Mouse (Mus musculus) urinary bladder, adult 18-20 months (tissue): ENCODE data around the gene March6.
A peak's percentile ranks its signal among the peaks of the same experiment; 100 is the strongest.

Source experiments
- DNase-seq, 2 experiments: peaks; one replicate each; pipeline ENCODE4 v3.0.0; 2022; ENCODE audit warnings: low spot score in 2 of 2, mixed read lengths in 2 of 2

March6 gene

GRCm38 (mm10) chr15:31530659-31531445, at the start of gene March6:
TSS of gene March6 (minus strand) at chr15:31531053.
- peak; percentile 76 to 81 for DNase-seq

- no peak for DNase-seq
Measured at GRCm38 (mm10) chr15:31576076-31576475, 45.2 kb upstream of the March6 start.

- no peak for DNase-seq
Measured at GRCm38 (mm10) chr15:31573692-31574091, 42.8 kb upstream of the March6 start.

GRCm38 (mm10) chr15:31573287-31573686, 42.4 kb upstream of the March6 start:
- no peak for DNase-seq

- no peak for DNase-seq
Measured at GRCm38 (mm10) chr15:31571906-31572722, 41.3 kb upstream of the March6 start.

DNA sequence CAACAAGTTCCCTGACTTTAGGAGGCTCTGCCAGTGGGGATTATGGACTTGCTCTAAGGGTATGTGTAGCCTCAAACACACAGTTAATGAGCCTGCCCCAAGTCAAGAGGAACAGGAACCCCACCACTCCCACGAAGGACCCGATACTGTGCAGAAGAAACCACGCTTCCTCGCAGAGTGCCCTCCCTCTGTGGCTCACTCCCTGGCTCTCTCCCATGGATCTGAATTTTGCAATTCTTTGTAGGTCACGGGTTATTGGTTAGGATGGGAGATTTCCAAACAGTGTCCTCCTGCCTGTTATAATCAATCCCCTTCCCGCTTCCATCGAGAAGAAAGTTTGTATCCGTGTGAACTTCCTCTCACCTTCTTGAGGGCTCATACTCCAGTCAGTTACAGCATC, 40.1 kb upstream of the March6 start:
- no peak for DNase-seq

DNA sequence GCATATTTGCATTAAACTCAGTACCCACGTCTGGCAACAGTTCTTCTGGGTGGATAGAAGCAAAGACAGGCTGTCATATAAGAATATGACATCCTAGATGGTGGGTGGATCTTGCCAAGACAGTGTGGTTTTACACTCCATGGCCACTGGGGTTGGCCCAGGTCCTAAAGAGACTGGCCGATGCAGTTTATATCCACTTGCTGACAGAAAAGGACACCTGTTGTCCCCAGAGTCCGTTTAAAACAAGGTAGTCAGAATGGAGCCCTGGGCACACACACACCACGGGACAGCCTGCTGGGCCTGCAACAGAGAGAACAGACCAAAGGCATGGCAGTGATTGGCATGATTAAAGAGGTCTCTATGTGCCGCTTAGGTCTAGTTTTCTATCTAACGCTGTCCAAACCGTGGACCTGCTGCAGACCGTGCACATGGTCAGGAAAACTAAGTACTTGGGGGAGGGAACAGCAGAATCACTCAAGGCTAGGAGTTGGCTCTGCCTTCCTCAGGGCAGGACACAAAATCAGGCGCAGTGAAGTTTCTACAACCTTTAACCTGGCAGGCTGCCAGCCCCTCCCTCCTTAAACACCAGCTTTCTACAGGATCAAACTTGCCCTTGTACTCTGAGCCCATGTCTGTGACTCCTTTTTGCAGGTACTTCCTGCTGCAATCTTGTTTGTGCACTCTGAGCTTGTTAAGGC, 38.6 kb upstream of the March6 start:
- peak; percentile 57 to 81 for DNase-seq

DNA sequence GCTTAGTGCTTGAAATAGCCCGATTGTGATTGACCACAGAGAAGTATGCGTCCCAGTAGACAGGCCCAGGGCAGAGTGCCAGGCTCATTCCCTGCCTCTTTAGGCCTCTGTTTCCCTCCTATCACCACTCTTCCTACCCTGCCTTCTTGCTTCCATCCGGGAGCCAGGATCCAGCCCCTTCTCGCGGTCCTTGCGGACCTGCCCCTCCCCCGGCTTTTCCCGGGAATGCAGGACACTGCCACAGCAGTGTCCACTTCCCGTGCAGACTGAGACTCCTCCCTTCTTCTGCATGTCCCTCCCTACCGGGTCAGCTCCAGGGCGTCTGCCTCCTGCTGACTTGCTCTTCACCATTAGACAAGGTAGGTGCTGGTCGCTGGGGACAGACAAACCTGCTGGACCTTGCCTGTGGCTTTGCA, 37.7 kb upstream of the March6 start:
- peak; percentile 47 to 49 for DNase-seq

GRCm38 (mm10) chr15:31567431-31567830, 36.6 kb upstream of the March6 start:
- no peak for DNase-seq

DNA sequence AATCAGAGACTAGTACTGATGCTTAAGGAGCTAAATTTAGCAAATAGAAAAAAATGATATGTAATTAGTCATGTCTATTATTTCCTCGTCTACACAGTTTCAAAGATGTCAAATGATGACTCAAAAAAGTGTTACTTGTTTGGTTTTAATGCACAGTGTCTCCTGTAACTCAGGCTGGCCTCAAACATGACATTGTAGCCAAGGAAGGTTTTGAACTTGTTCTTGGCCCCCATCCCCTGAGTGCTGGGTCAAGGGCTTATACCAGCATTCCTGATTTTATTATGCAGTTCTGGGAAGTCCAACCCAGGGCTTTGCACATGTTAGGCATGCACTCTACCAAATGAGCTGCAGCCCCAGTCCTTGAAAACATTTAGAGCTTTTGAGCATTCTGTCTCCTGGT, 34.9 kb upstream of the March6 start:
- DNase-seq, result no peak

DNA sequence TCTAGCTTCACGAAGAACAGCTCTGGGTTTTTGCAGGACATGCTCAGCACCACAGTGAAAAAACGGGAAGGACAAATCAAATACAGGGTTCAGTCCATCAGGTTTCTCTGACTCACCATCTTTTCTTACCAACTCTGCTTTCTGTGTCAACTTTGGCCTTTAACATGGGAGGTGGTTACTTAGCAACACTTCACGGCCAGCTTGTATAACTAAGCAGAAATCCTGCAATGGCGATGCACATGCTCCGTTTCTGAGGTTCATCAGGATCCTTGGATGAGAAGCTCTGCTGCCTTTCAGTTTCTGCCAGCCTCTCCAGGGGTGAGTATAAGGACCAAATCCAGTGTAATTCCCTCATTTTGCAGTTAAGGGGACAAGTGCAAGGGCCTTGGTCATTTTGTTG, 34.3 kb upstream of the March6 start, which contains the start of gene Cmbl:
Cmbl (plus strand) TSS at position 206 of the 400 bp plus-strand sequence.
- DNase-seq, result no peak

- DNase-seq, result no peak
Measured at GRCm38 (mm10) chr15:31563577-31564546, 33.0 kb upstream of the March6 start.

- DNase-seq, result no peak
Measured at GRCm38 (mm10) chr15:31562847-31563246, 32.0 kb upstream of the March6 start.

GRCm38 (mm10) chr15:31561976-31562375, 31.1 kb upstream of the March6 start:
- DNase-seq, result no peak

- DNase-seq, result no peak
Measured at GRCm38 (mm10) chr15:31561390-31561789, 30.5 kb upstream of the March6 start.

GRCm38 (mm10) chr15:31554855-31555254, 24.0 kb upstream of the March6 start:
- DNase-seq, result no peak

DNA sequence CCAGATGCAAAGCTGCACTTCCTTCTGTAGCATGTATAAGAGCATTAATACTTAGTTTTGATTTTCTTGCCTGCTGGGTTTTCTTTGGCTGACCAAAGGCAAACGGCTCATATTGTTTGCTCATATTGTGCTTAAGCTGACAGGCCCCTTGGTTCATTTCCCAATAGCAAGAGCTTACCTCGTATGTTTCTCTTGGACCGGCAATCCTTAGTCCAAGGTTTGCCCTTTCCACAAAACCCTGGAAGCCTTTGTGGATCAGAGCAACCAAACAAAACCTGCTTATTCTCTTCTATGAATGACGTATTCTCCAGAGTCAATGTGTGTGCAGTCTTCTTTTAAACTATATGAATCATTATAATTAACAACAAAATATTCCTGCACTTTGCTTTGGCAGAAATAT, 19.5 kb upstream of the March6 start:
- DNase-seq, result no peak

DNA sequence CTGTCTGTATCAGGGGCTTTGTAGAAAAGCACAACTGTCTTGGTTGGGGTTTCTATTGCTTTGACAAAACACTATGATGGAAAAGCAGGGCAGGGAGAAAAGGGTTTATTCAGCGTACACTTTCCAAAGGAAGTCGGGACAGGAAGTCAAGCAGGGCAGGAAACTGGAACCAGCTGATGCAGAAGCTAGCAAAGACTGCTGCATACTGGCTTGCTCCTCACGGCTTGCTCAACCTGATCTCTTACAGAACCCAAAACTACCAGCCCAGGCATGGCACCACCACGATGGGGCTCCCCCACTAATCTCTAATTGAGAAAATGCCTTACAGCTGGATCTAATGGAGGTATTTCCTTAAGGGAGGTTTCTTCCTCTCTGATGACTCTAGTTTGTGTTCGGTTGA, 16.6 kb upstream of the March6 start:
- DNase-seq, result no peak

GRCm38 (mm10) chr15:31546291-31546690, 15.4 kb upstream of the March6 start:
- no peak for DNase-seq

GRCm38 (mm10) chr15:31545058-31545457, 14.2 kb upstream of the March6 start:
- DNase-seq, result no peak

DNA sequence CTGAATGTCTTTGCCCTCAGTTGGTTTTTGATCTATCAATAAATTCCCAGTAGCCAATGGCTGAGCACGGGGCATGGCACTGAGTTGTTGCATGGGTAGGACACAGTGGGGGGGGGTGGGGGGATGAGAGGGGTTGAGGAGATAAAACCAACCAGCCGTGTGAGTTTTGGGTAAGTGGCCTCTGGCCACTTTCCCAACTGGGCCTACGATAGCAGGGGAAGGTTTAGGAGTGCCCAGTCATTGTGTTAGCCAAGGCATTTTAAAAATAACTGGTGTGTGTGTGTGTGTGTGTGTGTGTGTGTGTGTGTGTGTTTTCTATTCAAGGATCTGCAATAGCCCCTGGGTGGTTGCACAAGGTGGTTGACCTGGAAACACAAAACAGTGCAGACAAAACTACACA, 12.4 kb upstream of the March6 start:
- DNase-seq, result no peak
